Mouse (Mus musculus) mouse embryonic stem cell (cell line): ENCODE measurements around the gene Slc2a13.

Experiments used
- in situ Hi-C, 2 experiments: fragments of 300-500 bp; cut with MboI; formaldehyde crosslinking; loops; 1 replicate in 1 of 2; 3 replicates in 1 of 2; pipeline ENCODE4 v1.14.3; 2019 to 2020; ENCODE audit warnings: low sequenced_read_pairs in 2 of 2, low pct_unique_long_range_greater_than_20kb in 1 of 2, mixed read lengths in 1 of 2; ENCODE audit not compliant: unreplicated experiment in 1 of 2

The Slc2a13 gene

DNA sequence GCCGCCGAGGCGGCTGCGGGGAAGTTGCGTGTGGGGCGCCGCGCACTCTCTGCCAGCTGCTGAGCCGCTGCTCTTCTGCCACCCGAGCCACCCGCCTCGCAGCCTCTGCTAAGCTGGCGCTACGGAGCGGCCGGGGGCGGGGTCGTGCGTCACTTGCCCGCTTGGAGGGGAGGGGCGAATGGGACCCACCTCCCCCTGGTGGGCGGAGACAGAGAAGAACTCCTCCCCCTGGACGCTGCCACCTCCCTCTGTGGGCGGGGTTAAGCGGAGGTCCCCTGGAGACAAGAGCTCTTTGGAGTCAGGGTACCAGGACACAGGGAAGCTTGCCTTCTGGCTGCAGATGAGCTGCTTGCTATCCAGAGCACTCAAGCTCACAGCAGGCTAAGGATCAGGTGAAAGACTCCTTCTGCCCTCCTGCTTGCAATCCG is at the start of gene Slc2a13:
Slc2a13 (minus strand) TSS at position 151 of the 428 bp plus-strand sequence.
- in situ Hi-C loops = no loop called here

GRCm38 (mm10) chr15:91616016-91616415 is 43.0 kb upstream of the Slc2a13 start:
- in situ Hi-C loops = no loop called here

- in situ Hi-C loops = no loop called here
Measured at GRCm38 (mm10) chr15:91615532-91615931, 42.5 kb upstream of the Slc2a13 start.

- in situ Hi-C loops = no loop called here
Measured at GRCm38 (mm10) chr15:91613981-91614665, 41.1 kb upstream of the Slc2a13 start.

DNA sequence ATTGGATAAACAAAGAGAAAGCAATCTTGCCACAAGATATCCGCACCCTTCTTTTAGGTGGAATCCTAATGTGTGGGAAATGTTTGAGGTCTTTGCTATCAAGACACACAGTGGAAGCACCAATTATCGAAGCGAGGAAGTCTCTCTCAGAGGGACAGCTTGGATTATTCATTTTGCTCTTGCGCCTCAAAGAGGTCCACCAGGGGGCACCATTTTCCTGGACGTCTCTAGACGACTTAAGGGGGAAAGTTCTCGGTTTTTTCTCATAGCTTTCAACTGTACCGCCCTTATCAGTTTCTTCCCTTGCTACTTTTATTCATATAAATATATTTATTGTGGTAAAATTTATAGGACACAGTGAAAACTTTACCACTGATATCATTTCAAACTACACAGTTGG is 36.7 kb upstream of the Slc2a13 start:
- in situ Hi-C loops = loop anchor here in 1 of 2 experiments (10.0 kb wide), 1 partner anchor 145 kb away; no protein-coding TSS in a partner anchor

- in situ Hi-C loops = loop anchor here in 1 of 2 experiments (10.0 kb wide), 1 partner anchor 146 kb away; no protein-coding TSS in a partner anchor
Measured at GRCm38 (mm10) chr15:91608811-91609210, 35.8 kb upstream of the Slc2a13 start.

DNA sequence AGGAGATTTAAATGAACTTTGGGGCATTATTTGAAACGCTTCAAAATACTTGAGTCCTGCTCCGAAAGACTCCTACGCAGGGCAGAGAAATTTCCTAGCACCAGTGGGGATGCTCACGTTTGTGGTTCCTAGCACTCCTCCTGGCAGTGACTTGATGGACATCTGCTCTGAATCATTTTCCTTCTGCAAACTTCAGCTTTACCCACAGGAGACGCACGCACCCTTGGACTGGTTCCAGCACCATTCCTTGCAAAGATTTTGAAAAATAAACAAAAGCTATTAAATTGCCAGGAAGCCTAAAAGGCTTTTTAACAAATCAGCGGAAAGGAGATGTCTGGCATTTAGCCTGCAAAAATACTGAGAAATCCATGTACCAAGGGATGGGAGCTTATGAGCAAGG is 28.1 kb upstream of the Slc2a13 start:
- in situ Hi-C loops = loop anchor here in 1 of 2 experiments (10.0 kb wide), 1 partner anchor 154 kb away; no protein-coding TSS in a partner anchor

DNA sequence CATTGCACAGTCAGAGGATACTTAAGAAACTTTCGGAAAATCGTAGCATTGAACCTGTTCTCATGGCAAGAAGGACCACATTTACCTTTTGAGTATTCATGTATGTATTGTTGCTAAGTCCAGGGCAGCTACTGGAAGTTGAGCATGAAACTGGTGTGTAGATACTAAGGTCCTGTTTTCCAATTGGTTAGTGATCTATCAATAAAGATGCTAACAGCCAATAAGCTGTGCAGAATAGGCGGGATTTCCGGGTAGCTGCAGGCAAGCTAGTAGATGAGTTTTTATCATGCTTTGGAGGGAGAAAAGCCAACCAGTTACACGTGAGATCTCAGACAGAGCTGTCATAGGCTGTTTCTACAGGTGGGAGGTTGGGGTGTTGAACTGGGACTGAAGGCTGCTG is 24.2 kb upstream of the Slc2a13 start:
- in situ Hi-C loops = no loop called here

- in situ Hi-C loops = no loop called here
Measured at GRCm38 (mm10) chr15:91574492-91574891, 1.4 kb upstream of the Slc2a13 start.

DNA sequence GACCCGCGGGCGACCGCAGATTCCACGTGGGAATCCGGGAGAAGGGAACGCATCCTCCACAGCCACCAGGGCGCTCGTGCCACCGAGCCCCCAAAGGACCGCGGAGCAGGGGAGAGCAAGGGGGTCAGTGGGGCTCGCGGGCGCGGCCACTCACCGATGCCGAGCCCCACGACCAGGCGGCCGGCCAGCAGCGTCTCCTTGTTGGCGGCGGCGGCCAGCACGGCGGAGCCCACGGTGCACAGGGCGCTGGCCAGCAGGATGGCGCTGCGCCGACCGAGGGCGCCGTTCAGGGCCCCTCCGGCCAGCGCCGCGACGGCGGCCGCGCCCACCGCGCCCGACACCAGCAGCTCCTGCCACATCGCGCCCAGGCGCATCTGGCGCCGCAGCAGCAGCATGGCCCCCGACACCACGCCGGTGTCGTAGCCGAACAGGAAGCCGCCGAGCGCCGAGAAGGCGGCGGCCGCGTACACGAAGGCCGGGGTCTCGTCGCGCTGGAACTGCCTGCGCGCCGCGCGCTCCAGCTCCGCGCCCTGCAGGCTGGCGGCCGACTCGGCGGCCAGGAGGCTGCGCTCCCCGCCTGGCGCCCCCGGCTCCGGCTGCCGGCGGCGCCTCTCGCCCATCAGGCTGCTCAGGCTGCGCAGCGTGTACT is 516 bp downstream of the Slc2a13 start:
- in situ Hi-C loops = no loop called here

- in situ Hi-C loops = no loop called here
Measured at GRCm38 (mm10) chr15:91571981-91572380, 1.1 kb downstream of the Slc2a13 start.

GRCm38 (mm10) chr15:91566784-91567183 is 6.3 kb downstream of the Slc2a13 start:
- in situ Hi-C loops = no loop called here

- in situ Hi-C loops = no loop called here
Measured at GRCm38 (mm10) chr15:91565025-91565605, 7.9 kb downstream of the Slc2a13 start.

- in situ Hi-C loops = no loop called here
Measured at GRCm38 (mm10) chr15:91561728-91562127, 11.3 kb downstream of the Slc2a13 start.

DNA sequence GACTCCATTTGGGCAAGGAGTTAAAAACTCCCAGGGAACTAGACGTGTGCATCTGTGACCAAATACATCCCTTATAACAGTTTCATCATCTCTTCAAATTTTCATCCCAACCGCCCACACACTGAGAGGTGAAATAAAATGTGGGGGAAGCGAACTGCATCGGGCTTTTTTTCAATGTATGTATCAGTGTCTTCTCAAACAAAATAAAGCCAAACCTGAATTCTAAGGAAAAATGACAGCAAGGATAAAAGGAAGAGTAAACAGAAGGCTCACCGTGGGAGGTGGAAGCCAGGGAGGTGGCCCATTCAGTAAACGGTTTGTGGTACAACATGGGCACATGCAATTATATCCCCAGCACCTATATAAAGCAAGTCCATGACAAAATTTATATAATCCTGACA is 17.7 kb downstream of the Slc2a13 start:
- in situ Hi-C loops = no loop called here

GRCm38 (mm10) chr15:91548586-91549268 is 24.3 kb downstream of the Slc2a13 start:
- in situ Hi-C loops = no loop called here

GRCm38 (mm10) chr15:91544586-91544985 is 28.5 kb downstream of the Slc2a13 start:
- in situ Hi-C loops = no loop called here

DNA sequence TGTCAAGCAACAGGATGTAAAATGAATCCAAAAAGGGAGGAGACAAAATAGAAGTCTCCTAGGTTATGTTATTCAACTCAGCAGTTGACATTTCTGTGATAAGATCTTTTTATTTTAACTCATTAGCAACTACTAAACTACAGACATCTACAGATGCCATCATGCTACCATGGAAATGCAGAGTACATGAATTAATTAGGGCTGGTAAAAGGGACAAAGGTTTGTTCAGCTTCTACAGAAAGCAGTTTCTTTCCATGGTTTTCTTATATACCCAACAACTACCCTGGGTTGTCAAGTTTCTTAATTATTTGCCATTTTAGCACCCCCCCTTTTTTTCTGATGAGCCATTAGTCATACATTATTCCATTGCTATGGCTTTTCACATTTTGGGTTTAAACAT is 34.6 kb downstream of the Slc2a13 start:
- in situ Hi-C loops = no loop called here

DNA sequence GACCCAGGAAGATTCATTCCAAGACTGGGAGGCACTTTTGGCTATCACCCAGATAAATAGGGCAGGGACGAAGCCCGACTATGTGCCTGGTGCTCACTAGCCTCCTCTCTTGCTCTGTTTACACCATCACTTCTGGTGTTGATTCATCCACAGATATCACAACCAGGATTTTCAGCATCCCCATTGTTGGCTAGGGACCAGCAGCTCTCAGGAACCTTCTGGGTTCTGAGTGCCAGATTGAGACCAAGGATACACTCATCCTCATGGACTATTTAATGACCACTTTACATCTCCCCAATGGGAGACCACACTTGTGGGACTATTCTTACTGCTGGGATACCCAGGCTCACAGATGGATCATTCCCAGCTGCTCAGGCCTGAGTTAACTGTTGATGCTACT is 46.2 kb downstream of the Slc2a13 start:
- in situ Hi-C loops = no loop called here
